Mouse (Mus musculus) hindbrain, embryonic 12.5 days (tissue): ENCODE measurements around the gene Katna1. TPM values are rescaled to one million over a fixed set of nuclear protein-coding genes. Genes with fewer than 3 reads are reported as not detected.
"Not testable (repeated sequence)": the region's sequence is repeated elsewhere in the genome, so short reads cannot be mapped to it uniquely, and the experiment has no call there.

Source experiments
- ATAC-seq: fragments of 200-750 bp; cut with Nextera tagmentation; 2 replicates; pipeline ENCODE4 v1.8.0; 2017; ENCODE audit warnings: moderate TSS enrichment; ENCODE audit not compliant: low FRiP score
- H3K27ac ChIP-seq: fragments of 300-500 bp; sonication (generic); 2 replicates; pipeline ENCODE4 v1.5.1; 2016; ENCODE audit warnings: mild to moderate bottlenecking
- H3K27me3 ChIP-seq: fragments of 300-500 bp; sonication (generic); 2 replicates; pipeline ENCODE4 v1.6.1; 2016; ENCODE audit warnings: mild to moderate bottlenecking
- H3K36me3 ChIP-seq: fragments of 300-500 bp; sonication (generic); 2 replicates; pipeline ENCODE4 v1.6.1; 2016; ENCODE audit warnings: mild to moderate bottlenecking
- H3K4me1 ChIP-seq: fragments of 300-500 bp; sonication (generic); 2 replicates; pipeline ENCODE4 v1.6.1; 2016
- H3K4me2 ChIP-seq: fragments of 300-500 bp; sonication (generic); replicated peaks from 2 replicates; pipeline ENCODE4 v1.6.1; 2016; ENCODE audit warnings: mild to moderate bottlenecking
- H3K4me3 ChIP-seq: fragments of 300-500 bp; sonication (generic); 2 replicates; pipeline ENCODE4 v1.5.1; 2016; ENCODE audit warnings: mild to moderate bottlenecking
- H3K9ac ChIP-seq: fragments of 300-500 bp; sonication (generic); 2 replicates; pipeline ENCODE4 v1.6.1; 2016; ENCODE audit warnings: mild to moderate bottlenecking, moderate library complexity
- H3K9me3 ChIP-seq: fragments of 300-500 bp; sonication (generic); replicated peaks from 2 replicates; pipeline ENCODE4 v1.6.1; 2016; ENCODE audit warnings: mild to moderate bottlenecking
- WGBS: fragments of 180-500 bp; shearing (Covaris S2); methylation state at CpG from one replicate; pipeline ENCODE4 v1.1.7; 2016; 5-methylcytosine and 5-hydroxymethylcytosine counted together
- polyA plus RNA-seq: library from polyadenylated mRNA; unstranded; fragments of >200 nt; fragmentation: Nextera tagmentation; extraction: Ambion mirVana; gene quantifications from 2 replicates; pipeline ENCODE4 v1.2.1, GENCODE M21; 2016

Gene Katna1
- polyA plus RNA-seq, 1 experiment from 2014 or later, result 51.5 TPM

- no peaks in the 10 kb centered on the region for H3K9me3 ChIP-seq
- no peak for ATAC-seq
- 27% methylated on average over 3 of the region's 3 CpGs for WGBS
Measured at GRCm38 (mm10) chr10:7727011-7727410, 1.2 kb downstream of the Katna1 start.

GRCm38 (mm10) chr10:7731582-7731981 is 5.8 kb downstream of the Katna1 start:
- Histone ChIP-seq H3K9me3 (no peaks in the 10 kb centered on the region), H3K9ac (no peak overlapping the region), H3K4me1 (peaks cover 20% of the 10 kb centered on the region), H3K4me3 (no peak overlapping the region), H3K36me3 (no peaks in the 10 kb centered on the region), H3K27me3 (no peaks in the 10 kb centered on the region), H3K4me2 (no peak overlapping the region), H3K27ac (no peak overlapping the region)
- ATAC-seq, result no peak

More at GRCm38 (mm10) chr10:7727011-7727410, 1.2 kb downstream of the Katna1 start:
- H3K27me3 ChIP-seq, result no peaks in the 10 kb centered on the region
- peak overlapping the region; percentile 76 for H3K4me3 ChIP-seq
- no peaks in the 10 kb centered on the region for H3K36me3 ChIP-seq
- peak overlapping the region; percentile 78 for H3K9ac ChIP-seq
- H3K4me2 ChIP-seq, result peak overlapping the region; percentile 73
- no peak overlapping the region for H3K27ac ChIP-seq
- H3K4me1 ChIP-seq, result peaks cover 21% of the 10 kb centered on the region

GRCm38 (mm10) chr10:7737122-7737521 is 11.3 kb downstream of the Katna1 start:
- Histone ChIP-seq H3K36me3 (0 out of 2 replicates have a peak, but pooled peaks cover 8% of the 10 kb centered on the region), H3K4me1 (no peaks in the 10 kb centered on the region), H3K9me3 (no peaks in the 10 kb centered on the region), H3K9ac (no peak overlapping the region), H3K4me3 (no peak overlapping the region), H3K4me2 (no peak overlapping the region), H3K27me3 (no peaks in the 10 kb centered on the region), H3K27ac (no peak overlapping the region)
- no peak for ATAC-seq

- no peaks in the 10 kb centered on the region for H3K27me3 ChIP-seq
- no peak overlapping the region for H3K4me3 ChIP-seq
- no peaks in the 10 kb centered on the region for H3K9me3 ChIP-seq
- H3K4me1 ChIP-seq, result no peaks in the 10 kb centered on the region
- peaks cover 12% of the 10 kb centered on the region for H3K36me3 ChIP-seq
- 80% methylated on average over 3 of the region's 3 CpGs for WGBS
- ATAC-seq, result no peak
- H3K4me2 ChIP-seq, result no peak overlapping the region
- H3K9ac ChIP-seq, result no peak overlapping the region
- H3K27ac ChIP-seq, result no peak overlapping the region
Measured at GRCm38 (mm10) chr10:7737914-7738313, 12.1 kb downstream of the Katna1 start.

GRCm38 (mm10) chr10:7745528-7745927 is 19.7 kb downstream of the Katna1 start:
- peaks cover 62% of the 10 kb centered on the region for H3K36me3 ChIP-seq
- not testable (repeated sequence) for H3K4me3 ChIP-seq, H3K9ac ChIP-seq, H3K4me1 ChIP-seq, H3K27me3 ChIP-seq, H3K9me3 ChIP-seq, ATAC-seq, H3K4me2 ChIP-seq, H3K27ac ChIP-seq
- 97% methylated on average over 6 of the region's 6 CpGs for WGBS

GRCm38 (mm10) chr10:7748752-7749151 is 23.0 kb downstream of the Katna1 start:
- H3K4me2 ChIP-seq, result no peak overlapping the region
- no peak overlapping the region for H3K4me3 ChIP-seq
- H3K27me3 ChIP-seq, result no peaks in the 10 kb centered on the region
- no peaks in the 10 kb centered on the region for H3K4me1 ChIP-seq
- H3K9me3 ChIP-seq, result no peaks in the 10 kb centered on the region
- ATAC-seq, result no peak
- peaks cover 62% of the 10 kb centered on the region for H3K36me3 ChIP-seq
- no peak overlapping the region for H3K27ac ChIP-seq
- no peak overlapping the region for H3K9ac ChIP-seq
- 94% methylated on average over 6 of the region's 6 CpGs for WGBS

GRCm38 (mm10) chr10:7757544-7757943 is 31.7 kb downstream of the Katna1 start:
- Histone ChIP-seq H3K4me3 (no peak overlapping the region), H3K36me3 (peaks cover 71% of the 10 kb centered on the region), H3K4me1 (no peaks in the 10 kb centered on the region), H3K4me2 (no peak overlapping the region), H3K27me3 (no peaks in the 10 kb centered on the region), H3K9me3 (no peaks in the 10 kb centered on the region), H3K27ac (no peak overlapping the region), H3K9ac (no peak overlapping the region)
- no peak for ATAC-seq
- 93% methylated on average over 2 of the region's 2 CpGs for WGBS

GRCm38 (mm10) chr10:7772346-7772745 is 46.5 kb downstream of the Katna1 start:
- WGBS, result 96% methylated on average over 4 of the region's 4 CpGs
- Histone ChIP-seq H3K9me3 (no peaks in the 10 kb centered on the region), H3K4me2 (no peak overlapping the region), H3K27ac (no peak overlapping the region), H3K27me3 (no peaks in the 10 kb centered on the region), H3K4me3 (no peak overlapping the region), H3K4me1 (no peaks in the 10 kb centered on the region), H3K9ac (no peak overlapping the region), H3K36me3 (peaks cover 74% of the 10 kb centered on the region)
- no peak for ATAC-seq

GRCm38 (mm10) chr10:7772769-7773168 is 47.0 kb downstream of the Katna1 start:
- no peak for ATAC-seq
- H3K9ac ChIP-seq, result no peak overlapping the region
- no peaks in the 10 kb centered on the region for H3K9me3 ChIP-seq
- peaks cover 70% of the 10 kb centered on the region for H3K36me3 ChIP-seq
- no peaks in the 10 kb centered on the region for H3K27me3 ChIP-seq
- H3K4me3 ChIP-seq, result no peak overlapping the region
- no peaks in the 10 kb centered on the region for H3K4me1 ChIP-seq
- 93% methylated on average over 1 of the region's 1 CpGs for WGBS
- H3K27ac ChIP-seq, result no peak overlapping the region
- H3K4me2 ChIP-seq, result no peak overlapping the region

- no peak overlapping the region for H3K27ac ChIP-seq
- WGBS, result 95% methylated on average over 8 of the region's 8 CpGs
Measured at GRCm38 (mm10) chr10:7775421-7775820, 49.6 kb downstream of the Katna1 start.

GRCm38 (mm10) chr10:7778361-7778760 is 52.6 kb downstream of the Katna1 start:
- Histone ChIP-seq H3K4me2 (no peak overlapping the region), H3K9ac (no peak overlapping the region), H3K27me3 (no peaks in the 10 kb centered on the region), H3K9me3 (no peaks in the 10 kb centered on the region), H3K4me3 (no peak overlapping the region), H3K4me1 (0 out of 2 replicates have a peak, but pooled peaks cover 4% of the 10 kb centered on the region), H3K27ac (no peak overlapping the region), H3K36me3 (peaks cover 19% of the 10 kb centered on the region)
- no peak for ATAC-seq
- whole genome bisulfite sequencing, result 97% methylated on average over 3 of the region's 3 CpGs

More at GRCm38 (mm10) chr10:7775421-7775820, 49.6 kb downstream of the Katna1 start:
- ATAC-seq, result no peak
- H3K4me2 ChIP-seq, result no peak overlapping the region
- no peak overlapping the region for H3K4me3 ChIP-seq
- 0 out of 2 replicates have a peak, but pooled peaks cover 4% of the 10 kb centered on the region for H3K4me1 ChIP-seq
- no peaks in the 10 kb centered on the region for H3K27me3 ChIP-seq
- no peak overlapping the region for H3K9ac ChIP-seq
- no peaks in the 10 kb centered on the region for H3K9me3 ChIP-seq
- H3K36me3 ChIP-seq, result peaks cover 48% of the 10 kb centered on the region

- no peak for ATAC-seq
- 24% methylated on average over 7 of the region's 7 CpGs for WGBS
Measured at GRCm38 (mm10) chr10:7779751-7780237, 54.0 kb downstream of the Katna1 start.

More at GRCm38 (mm10) chr10:7779751-7780237, 54.0 kb downstream of the Katna1 start:
- Histone ChIP-seq H3K27ac (peak overlapping the region; percentile 76), H3K4me2 (peak overlapping the region; percentile 67), H3K9ac (peak overlapping the region; percentile 84), H3K36me3 (peaks cover 8% of the 10 kb centered on the region), H3K4me1 (0 out of 2 replicates have a peak, but pooled peaks cover 4% of the 10 kb centered on the region), H3K9me3 (no peaks in the 10 kb centered on the region), H3K27me3 (no peaks in the 10 kb centered on the region), H3K4me3 (peak overlapping the region; percentile 94)
